Mouse (Mus musculus): ENCODE measurements at regions not wholly inside any gene's neighbourhood (a gene's known extent, or its start where the extent isn't known, plus 50 kb on each side); places are given as distances from the start of the nearest gene placed in this dataset.

- Histone ChIP-seq H3K27ac (no peak overlapping the region), H3K36me3 (replicated peaks; ENCODE audit: control insufficient read depth, insufficient read depth, low read depth) (no peaks in the 10 kb centered on the region), H3K4me2 (ENCODE audit: low read depth) (no peak overlapping the region), H3K27me3 (ENCODE audit: control insufficient read depth, insufficient read depth, low read length) (no peaks in the 10 kb centered on the region), H3K9me3 (ENCODE audit: control insufficient read depth, low read length) (no peaks in the 10 kb centered on the region), H3K4me3 (ENCODE audit: insufficient read depth in 1 of 2, low read depth in 2 of 2, low read length in 2 of 2) (no peak overlapping the region), H3K9ac (replicated peaks) (no peak overlapping the region), H3K4me1 (replicated peaks; ENCODE audit: control insufficient read depth in 2 of 2, insufficient read depth in 2 of 2, low read length in 1 of 2) (no peaks in the 10 kb centered on the region)
- no peak for ATAC-seq (ENCODE audit: insufficient read depth)
- 71% methylated on average over 6 of the region's 6 CpGs for WGBS (ENCODE audit: insufficient replicate concordance)
- no peak for TF ChIP-seq CTCF (IDR thresholded peaks at IDR 0.05; ENCODE audit: low read depth)
- no peak for TF ChIP-seq EP300 (IDR thresholded peaks at IDR 0.05; ENCODE audit: low read depth)
- DNase-seq (ENCODE audit: low read depth in 3 of 3, low spot score in 3 of 3): no peak
Observed at GRCm38 (mm10) chr14:58174512-58174911, 104.2 kb downstream of the Fgf9 start.

GRCm38 (mm10) chr14:58168920-58169319 is 98.6 kb downstream of the Fgf9 start:
- no peak for TF ChIP-seq EP300 (IDR thresholded peaks at IDR 0.05; ENCODE audit: low read depth)
- no peak for TF ChIP-seq CTCF (IDR thresholded peaks at IDR 0.05; ENCODE audit: low read depth)
- no peak overlapping the region for H3K4me2 ChIP-seq (ENCODE audit: low read depth)
- no peaks in the 10 kb centered on the region for H3K4me1 ChIP-seq (replicated peaks; ENCODE audit: control insufficient read depth in 2 of 2, insufficient read depth in 2 of 2, low read length in 1 of 2)
- H3K27me3 ChIP-seq (ENCODE audit: control insufficient read depth, insufficient read depth, low read length): no peaks in the 10 kb centered on the region
- H3K9ac ChIP-seq (replicated peaks): no peak overlapping the region
- H3K9me3 ChIP-seq (ENCODE audit: control insufficient read depth, low read length): no peaks in the 10 kb centered on the region
- ATAC-seq (ENCODE audit: insufficient read depth) (no peak), DNase-seq (ENCODE audit: low read depth in 3 of 3, low spot score in 3 of 3) (no peak)
- no peaks in the 10 kb centered on the region for H3K36me3 ChIP-seq (replicated peaks; ENCODE audit: control insufficient read depth, insufficient read depth, low read depth)
- WGBS (ENCODE audit: insufficient replicate concordance): 52% methylated on average over 5 of the region's 5 CpGs
- no peak overlapping the region for H3K27ac ChIP-seq
- H3K4me3 ChIP-seq (ENCODE audit: insufficient read depth in 1 of 2, low read depth in 2 of 2, low read length in 2 of 2): no peak overlapping the region
